Mouse (Mus musculus) forebrain, embryonic 11.5 days (tissue): ENCODE results near the gene Gm10260. TPM values are rescaled to one million over a fixed set of nuclear protein-coding genes. Genes with fewer than 3 reads are reported as not detected.

Experiments
- ATAC-seq: fragments of 200-750 bp; cut with Nextera tagmentation; replicated peaks from 2 replicates; pipeline ENCODE4 v1.8.0; 2017; ENCODE audit warnings: moderate TSS enrichment; ENCODE audit not compliant: low FRiP score
- DNase-seq: peaks from one replicate; pipeline ENCODE4 v3.0.0-alpha.2; 2017; ENCODE audit warnings: low spot score
- H3K27ac ChIP-seq: fragments of 300-500 bp; sonication (generic); 2 replicates; pipeline ENCODE4 v1.5.1; 2014; ENCODE audit warnings: low read depth, low read length
- H3K27me3 ChIP-seq: fragments of 300-500 bp; sonication (generic); 2 replicates; pipeline ENCODE4 v1.6.1; 2014; ENCODE audit warnings: mild to moderate bottlenecking, low read length, mixed read lengths; ENCODE audit not compliant: control insufficient read depth, insufficient read depth
- H3K36me3 ChIP-seq: fragments of 300-500 bp; sonication (generic); 2 replicates; pipeline ENCODE4 v1.6.1; 2014; ENCODE audit warnings: mild to moderate bottlenecking, low read length, moderate library complexity, mixed read lengths; ENCODE audit not compliant: control insufficient read depth, insufficient read depth
- H3K4me1 ChIP-seq: fragments of 300-500 bp; sonication (generic); replicated peaks from 2 replicates; pipeline ENCODE4 v1.6.1; 2014; ENCODE audit warnings: low read length, mixed read lengths; ENCODE audit not compliant: control insufficient read depth, insufficient read depth
- H3K4me2 ChIP-seq: fragments of 300-500 bp; sonication (generic); 2 replicates; pipeline ENCODE4 v1.6.1; 2014; ENCODE audit warnings: low read depth, mild to moderate bottlenecking, low read length, moderate library complexity, mixed read lengths; ENCODE audit not compliant: severe bottlenecking
- H3K4me3 ChIP-seq: fragments of 300-500 bp; sonication (generic); 2 replicates; pipeline ENCODE4 v1.5.1; 2014; ENCODE audit warnings: low read depth, low read length
- H3K9ac ChIP-seq: fragments of 300-500 bp; sonication (generic); 2 replicates; pipeline ENCODE4 v1.6.1; 2014; ENCODE audit warnings: low read length
- H3K9me3 ChIP-seq: fragments of 300-500 bp; sonication (generic); 2 replicates; pipeline ENCODE4 v1.6.1; 2016; ENCODE audit warnings: low read length, mixed read lengths; ENCODE audit not compliant: control insufficient read depth
- WGBS: fragments of 180-500 bp; shearing (Covaris S2); extraction: QIAGEN DNeasy Blood & Tissue Kit; methylation state at CpG from one replicate; pipeline ENCODE4 v1.1.7; 2014; 5-methylcytosine and 5-hydroxymethylcytosine counted together
- polyA plus RNA-seq: library from polyadenylated mRNA; unstranded; fragments of >200 nt; fragmentation: Nextera tagmentation; extraction: Ambion mirVana; gene quantifications from 2 replicates; pipeline ENCODE4 v1.2.1, GENCODE M21; 2014

Gene Gm10260
- polyA plus RNA-seq, 1 experiment from 2014 or later = 3.0 TPM

DNA sequence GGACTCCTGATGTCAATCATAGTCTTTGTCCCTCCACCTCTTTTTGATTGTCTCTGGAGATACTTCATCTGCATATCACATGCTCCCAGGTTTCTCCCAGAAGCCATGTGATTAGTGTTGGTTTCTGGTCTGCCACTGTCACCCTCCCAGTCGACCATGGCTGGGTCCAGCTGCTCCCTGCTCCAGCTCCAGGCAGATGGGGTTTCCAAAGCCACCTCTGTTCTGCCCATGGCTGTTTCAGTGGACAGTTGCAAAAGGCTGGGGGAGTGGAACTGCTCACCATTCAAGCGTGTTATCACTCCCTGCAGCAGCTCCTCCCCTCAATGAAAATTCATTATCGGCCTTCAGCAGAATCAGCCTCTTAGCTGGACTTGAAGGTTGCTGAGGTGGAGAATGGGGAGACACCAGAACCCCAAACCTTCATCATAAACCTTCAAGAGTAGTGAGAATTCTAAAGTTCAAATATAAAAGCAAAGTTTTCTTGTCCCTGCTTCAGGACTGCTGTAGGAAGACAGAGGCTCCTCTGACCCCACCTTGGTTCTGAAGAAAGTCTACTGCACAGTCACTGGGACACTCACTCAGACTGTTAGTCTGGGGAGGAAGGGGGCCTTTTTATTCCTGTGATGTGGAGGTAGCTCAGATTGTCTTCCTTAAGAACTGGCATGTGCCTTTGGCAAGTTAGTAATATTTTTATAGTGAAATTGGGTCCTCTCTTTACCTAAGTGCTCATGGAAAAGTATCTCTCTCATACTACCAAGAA, 17.0 kb downstream of the Gm10260 start:
- DNase-seq = no peak
- Histone ChIP-seq H3K4me1 (peaks cover 9% of the 10 kb centered on the region; the same call in 1 of the 2 replicates), H3K9ac (no peak overlapping the region), H3K4me2 (no peak overlapping the region), H3K27ac (no peak overlapping the region), H3K36me3 (no peaks in the 10 kb centered on the region), H3K27me3 (no peaks in the 10 kb centered on the region), H3K4me3 (no peak overlapping the region), H3K9me3 (no peaks in the 10 kb centered on the region)
- no peak for ATAC-seq
- 57% methylated on average over 3 of the region's 3 CpGs for WGBS

DNA sequence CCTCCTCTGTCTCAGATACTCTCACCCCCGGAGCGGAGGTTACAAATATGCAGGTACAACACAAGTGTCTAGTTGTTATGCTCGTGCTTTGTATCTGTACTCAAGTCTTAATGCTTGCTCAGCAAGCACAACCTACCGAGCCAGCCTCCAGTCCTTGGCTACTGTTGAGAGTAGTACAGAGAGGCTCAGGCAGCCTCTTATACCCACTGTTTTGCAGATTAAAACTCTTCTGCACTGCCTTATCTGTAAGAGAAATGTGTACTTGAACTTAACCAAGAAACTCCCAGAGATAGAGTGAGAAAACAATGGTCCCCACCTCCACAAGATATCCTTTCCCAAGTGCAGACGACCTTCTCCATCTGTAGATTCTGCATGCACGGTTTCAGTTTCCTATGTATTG, 24.5 kb downstream of the Gm10260 start:
- 91% methylated on average over 6 of the region's 6 CpGs for whole genome bisulfite sequencing
- ATAC-seq (no peak), DNase-seq (no peak)
- Histone ChIP-seq H3K27me3 (no peaks in the 10 kb centered on the region), H3K9me3 (no peaks in the 10 kb centered on the region), H3K4me1 (no peaks in the 10 kb centered on the region), H3K4me2 (no peak overlapping the region), H3K27ac (no peak overlapping the region), H3K9ac (no peak overlapping the region), H3K4me3 (no peak overlapping the region), H3K36me3 (no peaks in the 10 kb centered on the region)

GRCm38 (mm10) chr13:97734760-97735159, 25.7 kb downstream of the Gm10260 start:
- no peak for ATAC-seq
- DNase-seq = no peak
- no peak overlapping the region for H3K9ac ChIP-seq
- H3K4me3 ChIP-seq = no peak overlapping the region
- no peaks in the 10 kb centered on the region for H3K9me3 ChIP-seq
- no peak overlapping the region for H3K27ac ChIP-seq
- no peaks in the 10 kb centered on the region for H3K27me3 ChIP-seq
- no peaks in the 10 kb centered on the region for H3K4me1 ChIP-seq
- no peak overlapping the region for H3K4me2 ChIP-seq
- H3K36me3 ChIP-seq = no peaks in the 10 kb centered on the region
- 86% methylated on average over 3 of the region's 3 CpGs for WGBS

DNA sequence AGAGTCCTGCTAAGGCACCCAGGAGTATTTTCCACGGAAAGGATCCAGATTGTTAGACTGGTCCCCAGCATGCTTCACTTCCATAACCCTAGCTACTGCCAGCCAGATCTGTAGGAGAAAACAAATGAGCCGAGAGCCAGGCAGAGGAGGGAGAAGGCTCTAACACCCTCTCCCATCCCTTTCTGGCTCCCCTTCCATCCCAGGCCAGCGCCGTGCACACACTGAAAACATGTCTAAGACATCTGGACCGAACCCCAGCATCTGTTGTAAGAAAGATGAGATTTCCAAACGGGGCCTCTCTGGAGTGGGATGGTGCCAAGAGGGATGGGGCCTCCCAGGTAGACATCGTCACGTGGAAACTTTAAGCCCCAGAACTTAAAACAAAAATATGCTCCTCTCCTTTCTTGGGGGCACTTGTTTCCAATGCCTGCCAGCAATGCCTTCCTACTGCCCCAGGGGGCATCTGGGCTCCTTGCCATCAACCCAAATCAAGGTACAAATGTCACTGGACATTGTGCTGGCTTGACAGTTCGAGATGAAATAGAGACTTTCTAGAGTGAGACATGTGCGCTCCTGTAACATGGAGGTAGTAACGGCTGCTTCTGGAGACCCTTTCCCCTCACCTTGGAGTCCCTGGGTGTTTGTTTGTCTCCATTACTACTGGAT, 35.1 kb downstream of the Gm10260 start:
- no peak overlapping the region for H3K27ac ChIP-seq
- no peaks in the 10 kb centered on the region for H3K4me1 ChIP-seq
- no peak overlapping the region for H3K9ac ChIP-seq
- ATAC-seq (no peak), DNase-seq (no peak)
- no peaks in the 10 kb centered on the region for H3K36me3 ChIP-seq
- no peaks in the 10 kb centered on the region for H3K27me3 ChIP-seq
- WGBS = 83% methylated on average over 11 of the region's 11 CpGs
- no peak overlapping the region for H3K4me3 ChIP-seq
- H3K9me3 ChIP-seq = no peaks in the 10 kb centered on the region
- no peak overlapping the region for H3K4me2 ChIP-seq

- H3K9ac ChIP-seq = no peak overlapping the region
- no peak for DNase-seq
- H3K4me1 ChIP-seq = no peaks in the 10 kb centered on the region
- H3K27me3 ChIP-seq = no peaks in the 10 kb centered on the region
- H3K4me3 ChIP-seq = no peak overlapping the region
- no peak for ATAC-seq
- no peaks in the 10 kb centered on the region for H3K9me3 ChIP-seq
- H3K4me2 ChIP-seq = no peak overlapping the region
- no peak overlapping the region for H3K27ac ChIP-seq
- no peaks in the 10 kb centered on the region for H3K36me3 ChIP-seq
- WGBS = 72% methylated on average over 6 of the region's 6 CpGs
Observed at GRCm38 (mm10) chr13:97724551-97724950, 35.9 kb downstream of the Gm10260 start.

DNA sequence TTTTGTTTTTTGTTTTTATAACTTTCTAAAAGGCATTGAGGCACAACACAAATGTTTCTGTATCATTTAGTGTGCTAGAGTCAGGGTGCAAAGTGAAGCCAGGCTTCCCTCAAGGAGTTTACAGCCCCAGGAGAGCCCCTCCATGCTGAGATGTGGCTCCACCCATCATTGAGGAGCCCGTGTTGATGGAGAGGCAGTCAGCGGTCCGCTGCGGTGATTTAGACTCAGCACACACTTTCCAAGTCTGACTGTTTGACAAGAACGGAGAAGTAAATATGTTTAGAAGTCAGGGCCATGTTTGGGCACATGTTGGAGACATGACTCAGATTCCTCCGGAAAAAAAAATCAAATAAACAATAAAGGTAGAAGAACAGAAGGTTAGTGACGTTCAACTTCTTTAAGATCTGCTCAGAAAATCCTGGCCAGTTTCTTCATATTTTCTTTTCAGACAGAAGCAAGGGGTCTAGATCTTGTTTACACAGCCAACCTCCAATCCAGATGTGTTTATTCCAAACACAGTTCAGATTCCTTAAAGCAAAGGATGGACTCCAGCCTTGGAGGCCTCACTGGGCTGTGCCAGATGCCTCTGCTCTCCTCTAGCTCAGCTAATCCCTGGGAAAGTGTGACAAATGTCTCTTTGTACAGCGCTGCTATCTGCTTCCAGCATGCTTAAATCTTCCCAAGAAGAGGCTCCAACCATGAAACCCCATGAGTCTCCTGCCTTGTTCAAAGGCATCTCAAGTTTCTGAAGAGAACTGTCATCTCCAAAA, 47.7 kb downstream of the Gm10260 start:
- no peak overlapping the region for H3K4me2 ChIP-seq
- no peaks in the 10 kb centered on the region for H3K36me3 ChIP-seq
- H3K27me3 ChIP-seq = no peaks in the 10 kb centered on the region
- H3K9ac ChIP-seq = no peak overlapping the region
- ATAC-seq = no peak
- no peak overlapping the region for H3K27ac ChIP-seq
- H3K4me1 ChIP-seq = no peaks in the 10 kb centered on the region
- no peak overlapping the region for H3K4me3 ChIP-seq
- 82% methylated on average over 8 of the region's 8 CpGs for WGBS
- no peak for DNase-seq
- no peaks in the 10 kb centered on the region for H3K9me3 ChIP-seq

DNA sequence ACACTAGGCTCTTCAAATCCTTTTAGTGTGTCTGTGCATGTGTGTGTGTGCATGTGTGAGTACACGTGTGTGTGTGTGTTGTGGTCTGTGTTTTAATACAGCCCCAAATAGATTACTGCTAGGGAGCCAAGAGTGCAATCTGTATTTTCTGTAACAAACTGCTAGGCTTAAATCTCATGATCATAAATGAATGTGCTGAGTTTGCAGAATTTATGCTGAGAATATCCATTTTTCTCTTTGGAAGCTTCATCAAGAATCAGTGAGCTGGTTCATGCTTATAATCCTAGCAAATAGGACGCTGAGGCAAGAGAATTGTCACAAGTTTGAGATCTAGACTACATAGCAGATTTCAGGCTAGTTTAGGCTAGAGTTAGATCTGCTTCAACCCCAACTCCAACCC, 48.9 kb downstream of the Gm10260 start:
- ATAC-seq (no peak), DNase-seq (no peak)
- Histone ChIP-seq H3K4me1 (no peaks in the 10 kb centered on the region), H3K27me3 (no peaks in the 10 kb centered on the region), H3K9ac (no peak overlapping the region), H3K4me3 (no peak overlapping the region), H3K36me3 (no peaks in the 10 kb centered on the region), H3K27ac (no peak overlapping the region), H3K9me3 (no peaks in the 10 kb centered on the region), H3K4me2 (no peak overlapping the region)
- 90% methylated on average over 2 of the region's 2 CpGs for WGBS
